Mouse (Mus musculus) layer of hippocampus, postnatal 36 days (tissue): ENCODE results near the gene Ccdc121. TPM values are rescaled to one million over a fixed set of nuclear protein-coding genes. Genes with fewer than 3 reads are reported as not detected.
"Not testable (repeated sequence)": the region's sequence is repeated elsewhere in the genome, so short reads cannot be mapped to it uniquely, and the experiment has no call there.

Experiments
- DNase-seq, 2 experiments: peaks; one replicate each; pipeline ENCODE4 v3.0.0; 2022
- total RNA-seq, 2 experiments: library from RNA; stranded (reverse); gene quantifications; 2 replicates each; pipeline ENCODE4 v1.2.3; 2021

Ccdc121 gene
- total RNA-seq, 2 experiments from 2014 or later: 0.20 to 0.25 TPM

GRCm38 (mm10) chr1:181510855-181511254, 396 bp downstream of the Ccdc121 start:
- not testable (repeated sequence) for DNase-seq

DNA sequence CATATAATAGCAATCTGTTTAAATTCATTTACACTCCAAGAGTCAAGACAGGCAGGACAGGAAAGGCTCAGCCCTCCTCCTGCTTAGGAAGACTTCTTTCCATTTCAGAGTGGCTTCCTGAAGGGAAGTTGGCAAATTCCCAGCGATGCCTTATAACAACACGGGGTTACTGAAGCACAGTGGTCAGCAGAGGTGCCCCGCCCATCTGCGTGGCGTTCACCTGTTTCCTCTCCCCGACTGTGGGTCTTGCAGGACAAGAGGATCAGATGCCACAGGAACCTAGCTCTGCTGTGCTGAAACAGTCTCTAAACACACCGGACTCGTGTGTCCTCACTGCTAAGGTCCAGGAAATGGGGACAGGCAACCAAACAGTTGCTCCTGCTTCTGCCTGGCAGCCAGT, 5.9 kb downstream of the Ccdc121 start:
- DNase-seq: no peak

DNA sequence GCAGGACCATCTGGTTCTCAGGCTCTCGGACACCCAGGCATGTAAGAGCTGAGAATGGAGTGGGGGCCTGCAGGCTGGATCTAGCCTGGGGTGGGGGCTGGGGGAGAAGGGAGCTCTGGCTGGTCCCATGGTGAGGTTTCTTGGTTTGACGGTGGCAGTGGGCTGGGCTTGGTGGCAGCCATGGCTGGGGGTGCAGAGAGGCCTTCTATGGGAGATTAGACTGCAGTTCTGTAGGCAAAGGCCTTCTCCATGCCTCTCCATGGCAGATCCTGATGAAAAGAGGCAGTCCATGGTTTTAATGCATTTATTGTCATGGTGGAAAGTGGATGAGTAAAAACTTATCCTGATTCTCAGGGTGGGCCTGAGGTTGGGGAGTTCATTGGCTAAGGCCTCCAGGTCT, 7.8 kb downstream of the Ccdc121 start:
- DNase-seq: no peak

DNA sequence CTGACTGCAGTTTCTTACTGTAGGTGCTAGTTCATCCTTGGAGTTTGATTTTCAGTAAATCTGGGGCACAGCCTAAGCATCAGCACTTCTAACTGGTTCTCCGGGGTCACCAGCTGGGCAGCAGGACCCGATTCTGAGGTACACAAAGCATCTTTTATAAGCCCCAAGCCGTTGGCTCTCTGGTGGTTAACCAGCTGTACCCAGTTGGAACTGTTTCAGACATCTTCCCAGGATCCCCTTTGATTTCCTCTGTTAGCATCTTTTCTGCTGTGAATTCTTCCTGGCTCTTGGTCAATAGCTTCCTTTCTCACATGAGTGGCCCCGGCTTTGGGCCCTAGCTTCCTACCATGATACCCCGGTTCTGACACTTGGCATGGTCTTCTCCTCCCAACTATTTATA, 26.6 kb downstream of the Ccdc121 start:
- no peak for DNase-seq

GRCm38 (mm10) chr1:181476557-181476956, 34.7 kb downstream of the Ccdc121 start:
- DNase-seq: no peak

DNA sequence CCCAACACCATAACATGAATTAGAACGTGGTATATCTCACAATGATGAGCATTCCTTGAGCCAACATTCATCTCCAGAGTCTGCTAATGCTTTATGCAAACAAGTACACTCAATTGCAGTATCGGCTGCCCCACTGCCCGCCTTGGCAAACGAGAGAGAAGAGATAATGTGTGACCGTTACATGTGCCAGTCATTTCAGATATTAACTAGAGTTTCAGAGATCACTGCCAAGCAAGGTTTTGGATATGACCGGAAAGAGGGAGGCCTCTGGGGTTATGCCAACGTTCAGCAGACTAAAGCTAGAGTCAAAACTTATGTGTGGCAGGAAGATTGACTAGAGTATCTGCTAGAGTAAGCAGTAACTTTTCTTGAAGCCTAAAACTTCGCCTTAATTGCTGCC, 35.1 kb downstream of the Ccdc121 start:
- no peak for DNase-seq

GRCm38 (mm10) chr1:181469415-181469814, 41.8 kb downstream of the Ccdc121 start:
- no peak for DNase-seq

- DNase-seq: no peak
Observed at GRCm38 (mm10) chr1:181467321-181467670, 44.0 kb downstream of the Ccdc121 start.

DNA sequence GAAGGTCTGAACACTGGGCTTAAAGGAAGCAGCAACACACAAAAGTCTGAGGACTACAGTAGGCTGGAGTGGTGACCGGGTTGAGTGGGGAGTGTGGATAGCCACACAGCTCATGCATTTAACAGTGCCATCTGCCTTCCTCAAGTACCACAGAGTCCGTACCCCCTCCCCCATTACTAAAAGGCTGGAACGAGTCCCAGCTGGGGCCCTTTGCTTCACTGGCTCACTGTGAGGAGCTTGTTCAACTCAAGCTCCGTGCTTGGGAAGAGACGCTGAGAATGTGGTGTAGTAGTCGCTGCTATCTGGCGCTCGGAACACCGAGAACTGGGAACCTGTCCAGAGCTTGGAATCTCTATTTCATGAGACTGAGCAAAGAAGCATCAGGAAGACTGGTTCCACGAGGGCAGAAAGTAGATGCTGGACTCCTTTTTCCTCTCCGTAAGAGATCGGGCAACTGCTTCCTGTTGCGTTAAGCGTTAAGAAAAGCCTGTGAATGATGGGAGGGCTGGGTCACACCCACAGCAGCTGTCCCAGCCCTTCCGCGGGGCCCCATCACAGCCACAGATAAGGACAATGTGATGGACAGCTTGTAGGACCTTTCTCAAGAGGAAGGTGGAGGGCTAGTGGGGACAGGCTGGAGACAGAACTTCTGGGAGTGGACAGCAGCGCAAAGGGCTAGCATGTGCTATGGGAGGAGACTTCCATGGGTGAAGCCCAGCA, 44.5 kb downstream of the Ccdc121 start:
- peak; percentile 60 to 67 for DNase-seq

GRCm38 (mm10) chr1:181466040-181466439, 45.2 kb downstream of the Ccdc121 start:
- no peak for DNase-seq

- DNase-seq: no peak
Observed at GRCm38 (mm10) chr1:181465027-181465426, 46.2 kb downstream of the Ccdc121 start.

DNA sequence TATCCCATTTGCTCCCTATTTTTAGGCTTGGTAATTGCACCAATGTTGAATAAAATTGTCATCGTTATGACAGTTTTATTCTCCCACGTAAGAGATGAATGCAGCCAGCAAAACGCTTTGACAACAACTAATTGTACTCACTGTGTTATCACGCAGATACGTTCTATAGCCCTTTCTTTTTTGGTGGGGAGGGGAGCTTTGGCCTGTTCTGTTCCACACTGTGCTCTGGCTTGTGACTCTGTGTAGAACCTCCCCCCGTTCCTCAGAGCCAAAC, 48.4 kb downstream of the Ccdc121 start:
- peak in 1 of 2 experiments; percentile 26 for DNase-seq

DNA sequence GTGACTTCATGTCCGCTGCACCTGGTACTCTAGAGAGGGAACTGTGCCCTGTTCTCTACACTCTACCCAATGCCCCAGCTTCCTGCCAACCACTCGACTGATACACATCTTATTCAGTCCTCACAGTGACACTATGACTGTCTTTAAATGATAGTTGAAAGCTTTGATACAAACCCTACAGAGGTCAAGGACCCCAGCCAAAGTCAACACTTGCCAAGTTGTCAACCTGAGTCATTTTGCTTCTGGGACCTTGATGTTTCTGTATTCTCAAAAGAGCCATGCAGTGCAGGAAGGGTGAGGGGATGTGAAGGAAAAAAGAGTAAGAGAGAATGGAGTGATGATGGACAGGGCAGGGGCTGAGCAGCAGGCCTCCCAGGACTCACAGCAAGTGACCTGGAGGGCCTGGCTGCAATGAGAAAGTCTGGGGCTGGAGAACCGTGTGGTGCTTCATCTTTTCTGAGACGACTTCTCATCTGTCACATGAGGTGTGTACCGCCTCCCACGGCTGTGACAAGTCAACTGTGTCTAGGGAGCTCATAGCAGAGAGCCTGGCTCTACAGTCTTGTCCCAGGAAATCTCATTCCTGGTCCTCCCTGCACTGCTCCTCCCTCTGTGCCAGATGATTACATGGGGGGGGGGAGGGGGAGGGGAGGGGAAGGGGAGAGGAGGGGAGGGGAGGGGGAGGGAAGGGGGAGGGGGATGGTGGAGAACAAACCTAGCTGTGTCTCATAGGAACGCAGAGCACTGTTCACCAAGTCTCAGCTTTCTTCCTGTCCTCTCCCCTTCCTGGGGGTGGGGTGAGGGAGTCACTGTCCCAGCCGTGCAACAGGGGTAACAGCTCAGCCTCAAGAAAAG, 49.0 kb downstream of the Ccdc121 start:
- DNase-seq: peak in 1 of 2 experiments; percentile 32

DNA sequence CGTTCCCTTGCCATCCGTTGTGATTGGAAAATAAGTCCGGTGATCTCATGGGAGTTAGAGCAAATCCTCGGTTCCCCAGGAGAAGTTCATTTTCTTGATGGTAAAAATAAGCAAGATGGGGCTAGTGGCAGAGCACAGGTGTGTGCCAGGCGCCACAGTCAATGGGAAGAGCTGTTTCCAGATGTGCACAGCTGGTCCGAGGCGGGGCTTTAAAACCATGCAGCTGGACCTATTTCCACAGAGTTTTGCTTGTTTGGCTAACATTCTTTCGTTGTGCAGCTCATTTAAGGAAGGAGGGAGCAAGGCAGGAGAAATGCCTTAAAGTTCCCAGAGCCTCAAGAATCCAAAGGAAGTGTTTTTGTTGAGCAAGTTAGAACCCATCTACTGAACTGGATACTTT, 49.8 kb downstream of the Ccdc121 start:
- no peak for DNase-seq

DNA sequence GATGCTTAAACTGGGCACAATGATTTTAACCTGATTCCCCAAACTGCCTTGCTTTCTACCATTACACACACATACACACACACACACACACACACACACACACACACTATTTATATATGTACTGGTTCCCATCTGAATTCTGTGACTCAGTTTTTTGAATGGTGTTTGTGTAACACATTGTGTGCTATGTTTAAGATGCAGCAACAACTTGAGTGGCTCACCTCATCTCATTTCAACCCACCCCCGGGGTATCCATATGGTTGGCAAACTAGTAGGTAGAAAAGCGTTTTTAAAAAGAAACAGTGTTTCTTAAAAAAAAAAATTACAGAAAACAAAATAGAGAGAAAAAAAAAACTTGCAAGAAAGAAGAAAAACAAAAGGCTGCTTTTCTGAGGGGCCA, 51.0 kb downstream of the Ccdc121 start:
- no peak for DNase-seq

Other genes starting within 250 kb of the Ccdc121 start
- 10 to 100 TPM; 53.4 to 66.8 TPM for gene Cnih3, start 158.8 kb downstream of the Ccdc121 start, total RNA-seq
- gene Dnah14, start 65.1 kb upstream of the Ccdc121 start, total RNA-seq: under 1 TPM; 0.22 to 0.76 TPM